Mouse (Mus musculus) 3T3-L1 (cell line): ENCODE data around the gene Agpat4.

Experiments
- DNase-seq: peaks from one replicate; pipeline ENCODE4 v3.0.0-alpha.2; 2015; ENCODE audit warnings: low read depth, low spot score

Agpat4 gene

DNA sequence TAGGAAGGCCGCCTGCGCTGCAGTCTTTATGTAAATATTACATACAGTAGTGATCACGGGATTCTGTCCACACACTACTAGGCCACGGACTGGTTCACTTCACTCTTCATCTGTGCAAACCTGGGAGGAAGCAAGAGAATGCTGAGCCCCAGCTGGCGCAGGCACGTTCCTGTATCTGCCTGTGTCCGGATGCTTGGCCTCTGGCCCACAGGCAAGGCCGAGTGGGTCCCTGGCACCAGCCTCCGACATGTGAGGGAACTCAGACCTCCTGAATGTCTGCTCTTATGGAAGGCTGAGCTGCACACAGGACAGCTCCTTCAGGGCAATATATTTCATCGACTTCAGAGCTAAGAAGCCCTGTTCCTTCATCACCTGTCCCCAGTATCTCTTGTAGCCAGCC, 109.5 kb downstream of the Agpat4 start:
- no peak for DNase-seq

DNA sequence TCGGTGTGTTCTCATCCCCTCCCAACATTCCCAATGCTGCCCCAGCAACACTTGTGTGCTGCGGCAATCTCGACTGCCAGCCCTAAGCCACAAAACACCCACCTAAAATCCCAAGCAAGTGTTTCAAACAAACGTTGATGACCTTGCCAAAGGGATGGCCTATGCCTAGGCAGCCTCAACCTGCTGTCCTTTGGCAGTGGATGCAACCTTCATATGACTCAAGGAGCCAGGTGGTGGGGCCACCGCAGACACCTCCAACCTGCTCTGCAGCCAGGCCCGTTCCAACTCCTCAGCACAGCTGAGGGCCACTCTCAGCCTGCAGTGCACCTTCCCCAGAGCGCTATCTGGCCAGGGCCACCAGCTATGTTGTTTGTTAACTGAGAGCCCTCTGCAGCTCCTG, 110.0 kb downstream of the Agpat4 start:
- no peak for DNase-seq

DNA sequence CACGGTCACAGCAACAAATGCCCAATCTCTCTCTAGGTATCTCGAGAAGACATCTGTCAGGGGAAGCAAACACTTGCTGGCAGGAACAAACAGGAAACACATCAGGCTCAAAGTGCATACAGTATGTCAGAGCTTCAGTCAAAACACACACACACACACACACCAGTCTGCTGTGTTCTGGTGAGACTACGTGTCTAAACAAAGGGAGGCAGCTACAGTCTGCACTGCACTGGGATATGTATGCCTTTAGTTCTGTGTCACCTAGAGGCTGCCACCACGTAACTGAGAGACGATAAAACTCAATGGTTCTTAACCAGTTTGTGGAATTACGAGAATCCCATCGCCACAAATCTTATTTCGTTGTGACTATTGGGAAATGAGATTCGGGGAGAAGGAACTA, 111.3 kb downstream of the Agpat4 start:
- DNase-seq, result no peak

DNA sequence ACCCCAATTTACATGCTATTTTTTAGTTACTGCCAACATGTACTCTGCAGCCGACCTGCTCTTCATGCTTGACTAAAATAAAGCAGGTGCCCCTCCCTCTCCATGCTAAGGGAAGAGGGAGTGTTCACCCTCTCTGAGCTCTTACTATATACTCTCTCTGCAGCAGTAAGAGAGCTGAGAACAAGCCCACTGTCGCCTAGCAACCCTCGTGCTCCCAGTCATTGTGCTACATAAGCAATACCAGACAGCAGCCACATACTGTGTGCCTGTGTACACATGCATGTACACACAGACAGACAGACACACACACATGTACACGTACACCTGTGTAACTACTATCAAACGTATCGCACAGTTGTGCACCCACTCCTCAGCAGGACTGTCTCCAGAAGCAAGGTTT, 111.7 kb downstream of the Agpat4 start:
- DNase-seq, result no peak

DNA sequence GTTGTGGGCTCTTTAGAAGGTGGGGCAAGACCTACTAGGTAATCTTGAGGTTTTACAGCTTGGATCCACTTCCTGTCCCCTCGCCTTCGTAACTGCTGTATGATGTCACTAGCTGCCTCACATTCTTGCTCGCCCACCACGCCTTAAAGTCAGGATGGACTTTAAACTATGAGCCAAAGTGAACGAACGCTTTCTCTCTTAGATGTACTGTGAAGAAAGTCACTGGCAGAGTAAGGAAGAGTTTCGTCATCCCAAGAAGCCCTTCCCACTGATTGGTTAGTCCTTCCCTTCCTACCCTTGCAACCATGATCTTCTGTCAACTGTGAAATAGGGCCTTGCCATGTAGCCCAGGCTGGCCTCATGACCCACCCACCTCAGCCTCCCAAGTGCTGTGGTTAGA, 112.6 kb downstream of the Agpat4 start:
- DNase-seq, result peak; percentile 19

DNA sequence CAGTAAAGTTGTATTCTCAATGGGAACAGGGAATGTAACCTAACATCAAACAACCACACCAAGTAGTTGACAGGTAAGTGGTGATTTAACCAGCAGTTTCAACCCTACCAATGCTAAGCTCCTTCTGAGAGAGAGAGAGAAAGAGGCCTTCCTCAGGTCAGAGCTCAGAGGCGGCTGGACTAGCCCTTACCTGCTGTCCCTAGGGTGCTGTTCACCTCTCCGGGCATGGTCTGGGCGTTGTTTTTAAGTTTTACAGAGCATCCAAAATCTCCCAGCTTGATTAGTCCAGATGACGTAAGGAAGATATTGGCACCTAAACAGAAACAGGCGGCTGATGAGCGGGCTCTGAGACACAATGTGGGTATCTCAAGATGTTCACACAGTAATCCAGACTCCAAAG, 114.2 kb downstream of the Agpat4 start:
- DNase-seq, result no peak

DNA sequence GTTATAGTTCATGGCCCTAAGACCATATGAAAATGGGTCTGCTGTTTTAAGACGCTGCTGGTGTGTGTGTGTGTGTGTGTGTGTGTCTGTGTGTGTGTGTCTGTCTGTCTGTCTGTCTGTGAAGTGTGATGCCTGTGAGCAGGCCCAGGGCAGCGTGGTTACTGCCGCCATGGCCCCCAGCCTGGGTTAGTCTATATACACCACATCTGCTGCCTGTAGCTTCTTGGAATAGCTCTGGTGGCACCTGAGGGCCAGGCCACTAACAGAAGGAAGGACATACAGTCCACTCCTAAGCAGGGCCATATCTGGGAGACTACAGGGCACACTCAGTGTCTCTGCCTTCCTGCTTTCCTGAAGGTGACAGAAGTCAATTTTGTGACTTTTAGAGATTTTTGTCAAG, 122.2 kb downstream of the Agpat4 start:
- no peak for DNase-seq

DNA sequence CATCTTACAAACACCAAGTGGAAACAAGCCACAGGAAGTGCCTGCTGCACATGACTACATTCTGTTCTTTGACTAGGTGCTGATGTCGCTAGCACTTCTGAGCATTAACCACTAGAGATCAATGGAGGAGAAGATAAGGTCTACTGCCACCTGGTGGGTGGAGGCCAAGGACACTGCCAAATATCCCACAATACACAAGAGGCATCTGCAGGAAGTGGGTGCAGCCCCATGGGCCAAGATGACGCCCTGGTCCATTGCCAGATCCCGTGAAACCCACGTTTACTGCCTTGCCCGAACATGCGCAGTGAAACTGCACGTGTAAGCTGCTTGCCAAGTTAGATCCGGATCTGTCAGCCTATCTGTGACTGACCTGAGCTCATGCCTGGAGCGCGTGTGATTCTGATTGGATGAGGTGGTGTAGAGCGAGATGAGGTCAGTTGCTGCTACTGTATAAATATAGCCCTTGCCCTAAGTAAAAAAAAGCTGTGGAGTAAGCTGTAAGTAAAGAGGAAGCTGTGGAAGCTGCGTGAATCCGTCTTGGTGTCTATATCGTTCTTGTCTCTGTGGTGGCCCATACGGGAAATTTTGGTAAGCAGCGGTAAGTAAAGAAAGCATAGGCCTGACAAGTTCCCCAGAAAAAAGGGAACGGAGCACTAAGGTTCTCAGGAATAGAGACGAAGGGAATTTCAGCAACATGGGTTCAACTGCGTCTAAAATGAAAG, 131.4 kb downstream of the Agpat4 start:
- DNase-seq, result peak; percentile 34

DNA sequence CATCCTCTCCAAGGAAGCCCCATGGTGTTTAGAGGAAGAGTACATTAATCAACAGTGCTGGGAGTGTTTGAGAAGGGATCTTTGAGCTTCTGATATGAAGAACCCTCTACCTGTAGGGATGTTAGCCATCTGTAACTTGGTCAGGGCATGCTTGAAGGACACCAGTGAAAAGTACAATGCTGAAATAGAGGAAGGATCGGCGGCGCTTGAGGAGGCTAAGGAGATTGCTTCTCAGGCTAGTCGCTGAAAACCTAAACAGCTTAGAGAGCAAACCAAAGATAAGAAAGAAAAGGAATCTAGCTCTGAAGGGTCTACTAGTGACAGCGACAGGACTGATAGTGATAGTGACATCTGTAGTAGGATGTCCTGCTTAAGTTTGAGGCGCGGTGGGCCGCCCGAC, 132.1 kb downstream of the Agpat4 start:
- DNase-seq, result no peak

DNA sequence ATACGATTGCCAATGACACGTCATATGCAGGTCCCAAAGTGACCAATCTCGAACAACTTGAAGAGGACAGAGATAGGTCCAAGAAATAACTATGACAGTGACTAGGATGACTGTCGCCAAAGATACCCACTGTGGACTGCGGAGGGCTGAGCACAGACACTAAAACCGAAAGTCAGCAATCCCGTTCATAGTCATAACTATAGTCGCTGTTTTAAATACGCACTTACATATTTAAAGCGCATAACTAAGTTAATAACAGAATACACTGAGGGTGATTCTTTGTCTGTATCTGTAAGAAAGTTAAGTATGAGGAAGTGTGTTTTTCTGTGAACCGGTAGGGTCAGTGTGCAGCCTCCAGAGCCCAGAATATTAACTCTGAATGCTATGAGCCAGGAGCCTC, 137.6 kb downstream of the Agpat4 start:
- no peak for DNase-seq

DNA sequence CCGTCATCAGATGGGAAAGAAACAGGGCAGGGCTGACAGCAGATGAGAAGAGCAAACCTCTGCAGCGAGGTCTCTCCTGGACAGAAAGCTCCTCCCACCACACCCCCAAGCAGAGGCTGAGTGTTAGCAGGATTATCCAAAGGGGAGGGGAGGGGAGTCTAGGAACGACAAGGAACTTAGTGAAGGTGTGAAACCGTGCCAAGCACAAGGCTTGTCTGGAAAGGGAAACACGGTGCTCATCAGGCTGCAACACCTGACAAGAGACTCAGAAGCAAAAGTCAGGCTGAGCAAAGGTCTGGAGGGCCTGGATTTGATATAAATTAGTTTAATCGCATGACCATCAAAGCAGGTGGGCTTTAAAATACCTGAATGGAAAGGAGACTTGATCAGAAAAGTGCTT, 140.0 kb downstream of the Agpat4 start:
- no peak for DNase-seq

DNA sequence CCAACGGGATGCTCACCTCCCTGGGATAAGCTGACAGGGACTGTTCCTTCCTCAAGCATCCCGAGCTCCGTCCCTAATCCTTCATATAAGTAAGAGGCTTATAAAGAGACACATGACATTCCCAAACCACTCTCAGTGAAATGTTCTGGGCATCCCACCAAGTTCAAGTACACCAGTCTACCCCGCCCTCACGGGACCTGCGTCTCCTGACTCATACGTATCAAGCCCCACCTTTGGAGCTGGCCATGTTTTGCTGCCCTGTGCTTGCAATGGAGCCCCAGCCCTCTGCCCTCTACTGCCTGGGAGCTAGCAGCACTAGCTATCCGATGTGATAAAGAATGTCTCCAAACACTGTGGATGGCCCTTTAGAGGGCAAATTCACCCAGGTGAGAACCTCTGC, 141.5 kb downstream of the Agpat4 start:
- DNase-seq, result peak; percentile 83

DNA sequence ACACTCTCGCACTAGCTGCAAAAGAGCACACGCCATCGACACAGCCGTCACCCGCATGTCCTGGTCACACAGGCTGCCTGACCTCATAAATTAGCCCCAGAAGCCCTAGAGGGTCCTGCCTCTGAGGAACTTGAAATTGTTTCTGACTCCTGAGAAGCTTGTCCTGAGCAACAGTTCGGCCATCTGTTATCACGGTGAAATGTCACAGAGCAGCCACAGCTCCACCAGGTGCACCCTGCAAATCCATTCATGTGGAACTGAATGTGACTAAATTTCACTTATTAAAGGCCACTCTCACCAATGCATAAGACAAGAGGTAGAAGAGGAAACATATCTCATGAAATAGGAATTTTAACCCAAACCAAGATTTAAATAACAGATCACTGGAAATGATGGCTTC, 142.9 kb downstream of the Agpat4 start:
- DNase-seq, result no peak

DNA sequence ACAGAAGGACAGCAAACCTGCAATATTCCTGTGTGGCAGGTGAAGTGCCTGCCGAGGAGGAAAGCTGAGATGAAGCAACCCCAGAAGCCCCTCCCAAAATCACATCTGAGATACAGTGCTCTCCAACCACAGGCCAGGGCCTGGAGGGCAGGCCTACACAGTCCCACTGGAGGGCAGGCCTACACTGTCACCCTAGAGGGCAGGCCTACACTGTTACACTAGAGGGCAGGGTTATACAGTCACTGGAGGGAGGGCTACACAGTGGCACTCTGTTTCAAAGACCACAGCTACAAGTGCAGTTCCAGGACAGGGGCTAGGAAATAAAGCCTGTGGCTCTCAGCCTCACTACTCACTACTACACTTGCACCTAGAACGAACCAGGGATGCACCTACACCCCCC, 143.4 kb downstream of the Agpat4 start:
- peak; percentile 25 for DNase-seq

DNA sequence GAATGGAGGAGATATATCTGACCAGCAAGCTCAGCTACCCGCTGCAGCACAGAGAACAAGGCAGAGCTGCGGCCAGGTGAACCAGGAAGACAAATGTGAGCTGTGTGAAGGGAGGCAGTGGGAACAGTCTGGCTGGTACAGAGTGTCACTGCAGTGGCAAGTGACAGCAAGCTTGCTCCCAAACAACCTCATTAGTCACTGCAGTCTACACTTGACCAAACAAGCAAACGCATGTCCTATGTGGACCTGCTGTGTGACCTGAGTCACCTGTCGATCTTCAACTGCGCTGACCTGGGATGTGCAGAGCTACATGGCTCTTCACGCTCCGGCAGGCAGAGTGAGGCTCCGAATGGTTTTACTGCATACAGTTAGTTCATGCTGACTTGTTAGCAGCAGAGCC, 144.3 kb downstream of the Agpat4 start:
- no peak for DNase-seq

DNA sequence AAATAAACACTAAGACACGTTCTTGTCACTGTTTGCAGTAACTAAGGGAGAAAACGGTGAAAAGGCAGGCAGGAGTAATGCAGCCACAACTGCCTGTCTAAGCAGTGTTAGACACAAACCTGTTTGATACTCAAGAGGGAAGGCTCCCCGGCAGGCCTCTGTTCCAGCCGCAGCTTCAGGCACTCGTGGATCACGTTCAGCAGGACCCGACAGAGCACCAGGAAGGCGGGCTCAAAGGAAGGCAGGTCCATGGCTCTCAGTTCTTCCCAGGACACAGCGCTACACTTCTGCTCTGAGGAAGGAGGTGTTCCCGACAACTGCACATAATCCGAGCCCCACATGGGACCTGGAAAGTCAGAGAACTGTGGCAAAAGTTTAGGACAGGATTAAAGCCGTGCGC, 145.3 kb downstream of the Agpat4 start:
- no peak for DNase-seq

DNA sequence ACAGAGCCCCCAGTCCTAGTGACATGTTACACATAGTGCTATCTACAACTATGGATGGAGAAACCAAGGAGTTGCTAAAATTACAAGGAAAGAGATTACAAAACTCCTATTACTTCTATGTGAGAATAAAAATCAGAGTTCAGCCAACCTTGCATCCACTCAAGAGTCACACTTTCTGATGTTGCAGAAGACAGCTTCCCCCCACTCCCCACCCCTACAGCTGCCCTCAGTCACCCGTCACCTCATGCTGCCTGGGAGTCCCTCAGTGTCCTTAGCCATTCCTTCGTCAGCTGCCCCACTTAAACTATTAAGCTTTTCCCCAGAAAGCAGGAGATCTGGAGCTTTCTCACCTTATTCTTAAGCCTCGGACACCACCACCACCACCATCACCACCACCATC, 145.8 kb downstream of the Agpat4 start:
- no peak for DNase-seq

DNA sequence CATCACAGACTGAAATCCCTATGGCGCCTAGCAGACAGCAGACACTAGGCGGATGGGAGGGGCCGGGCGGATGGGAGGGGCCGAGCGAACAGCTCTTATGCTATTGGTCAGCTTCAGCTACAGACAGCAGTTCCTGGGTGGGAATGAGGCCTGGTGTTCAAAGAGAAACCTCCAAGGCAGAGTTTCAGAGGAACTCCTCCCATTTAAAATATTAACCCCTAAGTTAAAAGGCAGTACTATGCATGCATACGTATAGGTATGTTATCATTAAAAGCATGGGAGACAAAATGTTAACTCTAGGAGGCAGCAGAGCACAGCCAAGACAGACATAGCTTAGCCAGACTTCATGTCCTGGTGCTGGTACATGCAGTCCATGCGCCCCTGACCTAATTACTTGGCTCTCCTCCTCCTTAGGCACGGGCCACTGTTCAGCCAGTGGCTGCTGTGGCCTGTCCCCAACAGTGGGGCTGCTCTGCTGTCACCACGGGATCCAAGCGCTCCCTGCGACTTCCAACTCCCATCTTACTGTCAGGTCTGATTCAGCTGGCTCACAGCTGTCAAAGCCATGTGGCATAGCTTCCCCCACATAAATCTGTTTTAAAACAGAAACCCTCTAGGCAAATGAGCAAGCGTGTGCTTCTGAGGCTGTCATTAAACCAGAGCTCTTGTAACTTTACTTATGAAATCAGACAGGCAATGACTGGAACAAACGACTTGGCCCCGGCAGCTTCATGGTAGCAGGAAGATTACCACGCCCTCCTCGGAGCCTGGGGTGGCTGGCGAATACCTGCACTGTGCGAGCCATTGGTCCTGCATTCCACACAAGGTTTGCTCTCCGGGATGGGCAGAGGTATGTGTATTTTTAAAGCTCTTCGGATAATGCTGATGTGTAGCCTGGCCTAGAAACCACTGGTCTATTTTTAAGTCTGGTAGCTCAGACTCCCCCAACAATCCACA, 147.7 kb downstream of the Agpat4 start:
- DNase-seq, result peak; percentile 38

DNA sequence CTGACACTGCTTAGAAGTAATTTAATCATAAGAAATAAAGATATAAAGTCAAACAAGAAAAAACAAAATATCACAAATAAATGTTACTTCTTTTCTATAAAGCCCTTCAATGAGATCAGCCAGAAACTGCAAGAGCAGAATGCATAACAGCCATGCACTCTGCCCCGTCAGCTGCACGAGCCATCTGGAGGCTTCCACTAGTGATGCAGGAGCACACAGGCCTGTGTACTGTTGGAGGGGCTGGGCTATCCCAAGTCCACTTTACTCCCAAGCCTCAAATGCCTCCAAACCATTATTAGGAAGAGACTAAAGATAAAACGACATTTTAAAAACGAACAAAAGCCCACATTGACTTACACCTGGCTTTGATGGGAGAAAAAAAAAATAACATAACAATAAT, 149.6 kb downstream of the Agpat4 start:
- DNase-seq, result no peak

DNA sequence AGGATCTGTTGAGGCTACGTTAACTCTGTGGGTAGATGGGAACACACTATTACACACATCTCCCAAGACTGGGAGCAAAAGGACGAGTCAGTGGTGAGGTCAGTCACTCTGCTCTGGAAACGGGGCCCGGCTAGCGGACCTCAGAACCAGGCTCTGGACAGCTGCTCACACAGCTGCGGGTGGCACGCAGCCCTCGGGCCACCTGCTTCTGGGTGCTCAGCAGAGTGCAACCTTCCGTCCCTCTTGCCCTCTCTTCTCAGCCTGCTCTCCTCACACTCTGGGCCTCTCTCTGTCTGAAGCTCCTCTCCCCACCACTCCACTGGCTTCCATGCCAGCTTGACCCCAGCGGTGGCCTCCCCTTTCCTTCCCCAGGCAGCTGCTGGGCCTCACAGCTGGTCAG, 150.0 kb downstream of the Agpat4 start:
- DNase-seq, result no peak
